Mouse (Mus musculus) C2C12 (cell line): ENCODE results near the gene Pbxip1. TPM values are rescaled to one million over a fixed set of nuclear protein-coding genes. Genes with fewer than 3 reads are reported as not detected.

Experiments used
- H3K27me3 ChIP-seq: one replicate; pipeline ENCODE4 v1.6.1; 2011; ENCODE audit not compliant: control insufficient read depth, insufficient read depth, insufficient read length
- H3K36me3 ChIP-seq: one replicate; pipeline ENCODE4 v1.6.1; 2011; ENCODE audit not compliant: control insufficient read depth, insufficient read depth
- H3K4me3 ChIP-seq: one replicate; pipeline ENCODE4 v1.5.1; 2011; ENCODE audit warnings: mild to moderate bottlenecking, control low read depth; ENCODE audit not compliant: poor library complexity, insufficient read depth, severe bottlenecking
- H3K79me2 ChIP-seq: one replicate; pipeline ENCODE4 v1.6.1; 2011; ENCODE audit not compliant: control insufficient read depth, insufficient read depth
- H3K79me3 ChIP-seq: one replicate; pipeline ENCODE4 v1.6.1; 2011; ENCODE audit warnings: low read depth, control low read depth
- H3ac ChIP-seq: one replicate; pipeline ENCODE3; 2011; ENCODE audit warnings: low read depth; ENCODE audit not compliant: control insufficient read depth, insufficient read length
- CEBPB ChIP-seq: IDR thresholded peaks from one replicate; pipeline ENCODE4 v1.6.1; 2011; ENCODE audit warnings: low read depth, mild to moderate bottlenecking, control low read depth, moderate library complexity
- CTCF ChIP-seq: IDR thresholded peaks from one replicate; pipeline ENCODE4 v1.5.1; 2011; ENCODE audit not compliant: control insufficient read depth, insufficient read depth, insufficient read length
- FOSL1 ChIP-seq: IDR thresholded peaks from one replicate; pipeline ENCODE4 v1.8.0; 2011; ENCODE audit warnings: mild to moderate bottlenecking, low read length; ENCODE audit not compliant: poor library complexity, insufficient read depth, severe bottlenecking
- MAX ChIP-seq: IDR thresholded peaks from one replicate; pipeline ENCODE4 v1.6.1; 2011; ENCODE audit warnings: mild to moderate bottlenecking, control low read depth
- MYOD1 ChIP-seq: IDR thresholded peaks from one replicate; pipeline ENCODE4 v1.6.1; 2011; ENCODE audit warnings: low read depth; ENCODE audit not compliant: control insufficient read depth, insufficient read length
- MYOG ChIP-seq: IDR thresholded peaks from one replicate; pipeline ENCODE4 v1.6.1; 2011; ENCODE audit not compliant: control insufficient read depth, insufficient read length; ENCODE audit errors: extremely low read depth
- USF1 ChIP-seq: IDR thresholded peaks from one replicate; pipeline ENCODE4 v1.6.1; 2011; ENCODE audit warnings: low read depth, mild to moderate bottlenecking, control low read depth, moderate library complexity
- polyA plus RNA-seq: library from polyadenylated mRNA; unstranded; fragments of >200 nt; fragmentation: generic; extraction: Trizol; gene quantifications from one replicate; pipeline ENCODE4 v1.2.1, GENCODE M21; 2012; ENCODE audit warnings: missing spikeins

Gene Pbxip1
- polyA plus RNA-seq, 1 experiment: 34.6 TPM

DNA sequence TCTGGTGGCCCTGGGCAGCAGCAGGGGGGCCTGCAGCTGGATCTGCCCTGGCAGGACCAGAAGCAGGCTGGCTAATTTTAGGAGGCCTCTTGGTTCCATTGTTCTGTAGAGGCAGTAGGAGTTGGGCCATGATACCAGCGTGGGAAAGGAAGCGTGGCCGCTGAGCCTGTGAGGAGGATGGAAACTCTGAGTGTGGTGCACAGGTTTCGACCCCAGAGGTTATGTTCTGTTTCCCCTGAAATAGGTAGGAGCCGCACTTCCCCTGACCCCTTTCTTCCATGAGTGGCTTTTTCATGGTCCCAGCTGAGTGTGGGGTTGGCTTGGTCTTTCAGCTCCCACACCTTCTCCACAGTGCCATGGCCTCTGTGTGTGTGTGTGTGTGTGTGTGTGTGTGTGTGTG, 55.1 kb downstream of the Pbxip1 start:
- H3K36me3 ChIP-seq: no peaks in the 10 kb centered on the region
- no peak overlapping the region for H3ac ChIP-seq
- no peaks in the 10 kb centered on the region for H3K79me2 ChIP-seq
- no peaks in the 10 kb centered on the region for H3K79me3 ChIP-seq
- H3K27me3 ChIP-seq: peaks cover 53% of the 10 kb centered on the region
- TF ChIP-seq FOSL1 (no peak), CTCF (no peak), MAX (no peak), MYOD1 (no peak), USF1 (no peak), CEBPB (no peak)
- H3K4me3 ChIP-seq: no peak overlapping the region

DNA sequence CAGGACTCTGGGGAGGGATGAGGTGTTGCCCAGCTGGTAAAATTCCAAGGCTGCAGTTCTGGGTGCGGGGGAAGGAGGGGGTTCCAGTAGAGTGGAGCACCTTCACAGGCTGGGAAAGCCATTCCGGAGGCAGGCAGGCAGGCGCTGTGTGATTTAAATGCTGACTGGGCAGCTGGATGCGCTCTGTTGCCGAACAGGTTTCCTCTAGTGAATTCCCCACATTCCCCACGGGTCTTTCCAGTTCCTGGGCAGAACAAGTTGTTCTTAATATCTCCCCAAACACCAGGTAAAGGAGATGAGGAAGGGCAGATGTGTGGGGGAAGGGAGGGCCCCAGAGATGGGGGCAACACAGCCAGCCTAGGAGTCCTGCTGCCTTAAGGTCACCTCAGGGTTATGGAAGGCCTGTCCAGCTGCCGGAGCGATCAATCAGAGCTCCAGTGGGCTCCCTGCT, 56.2 kb downstream of the Pbxip1 start:
- Histone ChIP-seq H3K27me3 (peaks cover 43% of the 10 kb centered on the region), H3ac (no peak overlapping the region), H3K79me3 (no peaks in the 10 kb centered on the region), H3K79me2 (no peaks in the 10 kb centered on the region), H3K4me3 (no peak overlapping the region), H3K36me3 (no peaks in the 10 kb centered on the region)
- no peak for TF ChIP-seq MYOD1

DNA sequence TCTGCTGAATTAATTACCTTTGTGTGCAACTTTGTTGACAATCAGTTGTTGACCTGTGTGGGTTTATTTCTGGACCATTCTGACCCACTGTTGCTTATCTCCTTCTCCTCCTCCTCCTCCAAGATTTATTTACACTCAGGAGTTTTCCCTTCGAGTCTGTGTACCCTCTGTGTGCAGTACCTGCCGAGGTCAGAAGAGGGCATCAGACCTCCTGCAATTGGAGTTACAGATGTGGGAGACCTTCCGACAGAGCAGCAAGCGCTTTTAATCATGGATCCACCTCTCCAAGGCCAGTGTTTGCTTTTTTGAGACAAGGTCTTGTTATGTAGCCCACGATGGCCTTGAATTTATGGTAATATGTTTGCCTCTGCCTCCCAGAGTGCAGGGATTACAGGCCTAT, 58.1 kb downstream of the Pbxip1 start:
- peaks cover 37% of the 10 kb centered on the region for H3K27me3 ChIP-seq

DNA sequence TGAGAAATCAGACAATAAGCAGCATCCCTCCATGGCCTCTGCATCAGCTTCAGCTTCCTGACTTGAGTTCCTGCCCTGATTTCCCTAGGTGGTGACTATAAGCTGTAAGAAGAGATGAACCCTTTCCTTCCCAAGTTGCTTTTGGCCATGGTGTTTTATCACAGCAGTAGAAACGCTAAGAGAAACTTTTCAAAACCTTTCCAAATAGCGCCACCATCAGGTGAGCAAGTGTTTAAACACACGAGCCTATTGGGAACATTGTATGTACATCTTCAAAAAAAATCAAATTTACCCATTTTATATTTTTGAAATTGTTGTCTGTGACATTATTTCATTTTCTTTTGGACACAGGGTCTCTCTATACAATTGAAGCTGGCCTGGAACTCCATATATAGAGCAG, 59.9 kb downstream of the Pbxip1 start:
- TF ChIP-seq MYOG (no peak), MYOD1 (no peak), CEBPB (no peak), FOSL1 (no peak), MAX (no peak), CTCF (no peak), USF1 (no peak)

More for the DNA sequence above, 58.1 kb downstream of the Pbxip1 start:
- H3K4me3 ChIP-seq: no peak overlapping the region
- TF ChIP-seq CTCF (no peak), MAX (no peak), MYOD1 (no peak), CEBPB (no peak), MYOG (no peak), USF1 (no peak), FOSL1 (no peak)
- H3K79me3 ChIP-seq: no peaks in the 10 kb centered on the region
- no peaks in the 10 kb centered on the region for H3K79me2 ChIP-seq
- no peak overlapping the region for H3ac ChIP-seq
- no peaks in the 10 kb centered on the region for H3K36me3 ChIP-seq

DNA sequence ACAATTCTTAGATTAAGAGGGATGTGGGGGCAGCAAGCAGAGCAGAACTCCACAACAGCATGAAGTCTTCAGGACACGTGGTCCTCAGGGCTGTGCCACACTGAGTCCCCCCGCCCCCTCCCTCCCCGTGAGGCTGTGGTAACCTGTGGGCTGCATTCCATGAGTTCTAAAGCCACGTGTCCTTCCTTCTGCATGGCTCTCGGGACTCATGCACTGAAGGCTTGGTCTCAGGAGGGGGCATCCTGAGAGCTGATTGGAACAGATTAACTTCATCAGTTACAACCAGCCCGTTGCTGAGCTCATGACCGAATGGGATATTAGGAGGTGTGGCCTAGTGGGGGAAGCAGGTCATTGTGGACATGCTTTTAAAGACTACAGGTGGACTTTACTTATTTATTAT, 63.2 kb downstream of the Pbxip1 start:
- peaks cover 20% of the 10 kb centered on the region for H3K27me3 ChIP-seq
- no peaks in the 10 kb centered on the region for H3K36me3 ChIP-seq
- H3K4me3 ChIP-seq: no peak overlapping the region
- no peak for TF ChIP-seq FOSL1
- TF ChIP-seq CTCF: no peak
- TF ChIP-seq MAX: no peak
- TF ChIP-seq MYOD1: no peak
- TF ChIP-seq CEBPB: no peak
- TF ChIP-seq USF1: no peak
- TF ChIP-seq MYOG: no peak
- no peak overlapping the region for H3ac ChIP-seq
- H3K79me2 ChIP-seq: no peaks in the 10 kb centered on the region
- H3K79me3 ChIP-seq: no peaks in the 10 kb centered on the region

More for the DNA sequence above, 59.9 kb downstream of the Pbxip1 start:
- Histone ChIP-seq H3ac (no peak overlapping the region), H3K79me2 (no peaks in the 10 kb centered on the region), H3K79me3 (no peaks in the 10 kb centered on the region), H3K36me3 (no peaks in the 10 kb centered on the region), H3K4me3 (no peak overlapping the region), H3K27me3 (peaks cover 26% of the 10 kb centered on the region)

Other genes starting within 250 kb of the Pbxip1 start
- 40.6 TPM for gene Gba, start 233.8 kb upstream of the Pbxip1 start, polyA plus RNA-seq
- 9.1 TPM for gene Thbs3, start 221.5 kb upstream of the Pbxip1 start, polyA plus RNA-seq
- 248 TPM for gene Mtx1, start 209.6 kb upstream of the Pbxip1 start, polyA plus RNA-seq
- 0.20 TPM for gene Muc1, start 207.6 kb upstream of the Pbxip1 start, polyA plus RNA-seq
- 299 TPM for gene Krtcap2, start 190.7 kb upstream of the Pbxip1 start, polyA plus RNA-seq
- gene Trim46, start 190.4 kb upstream of the Pbxip1 start, polyA plus RNA-seq: 11.0 TPM
- gene Dpm3, start 177.3 kb upstream of the Pbxip1 start, polyA plus RNA-seq: 228 TPM
- gene Slc50a1, start 166.1 kb upstream of the Pbxip1 start, polyA plus RNA-seq: 48.7 TPM
- 13.9 TPM for gene Efna1, start 155.6 kb upstream of the Pbxip1 start, polyA plus RNA-seq
- 2.9 TPM for gene Efna3, start 113.7 kb upstream of the Pbxip1 start, polyA plus RNA-seq
- gene Efna4, start 98.7 kb upstream of the Pbxip1 start, polyA plus RNA-seq: 13.3 TPM
- 60.2 TPM for gene Adam15, start 86.7 kb upstream of the Pbxip1 start, polyA plus RNA-seq
- gene Dcst2, start 74.7 kb upstream of the Pbxip1 start, polyA plus RNA-seq: 0.01 TPM
- gene Dcst1, start 71.5 kb upstream of the Pbxip1 start, polyA plus RNA-seq: 0.20 TPM
- 29.5 TPM for gene Zbtb7b, start 41.9 kb upstream of the Pbxip1 start, polyA plus RNA-seq
- not detected for gene Lenep, start 33.9 kb upstream of the Pbxip1 start, polyA plus RNA-seq
- gene Flad1, start 24.8 kb upstream of the Pbxip1 start, polyA plus RNA-seq: 11.0 TPM
- 446 TPM for gene Cks1b, start 18.3 kb upstream of the Pbxip1 start, polyA plus RNA-seq
- gene Shc1, start 18.3 kb upstream of the Pbxip1 start, polyA plus RNA-seq: 86.3 TPM
- gene Pygo2, start 6.5 kb upstream of the Pbxip1 start, polyA plus RNA-seq: 53.1 TPM
- 36.6 TPM for gene Pmvk, start 17.8 kb downstream of the Pbxip1 start, polyA plus RNA-seq
- 0.01 TPM for gene Kcnn3, start 83.5 kb downstream of the Pbxip1 start, polyA plus RNA-seq